Mouse (Mus musculus): Measurements from ENCODE around the gene Coro6.

DNA sequence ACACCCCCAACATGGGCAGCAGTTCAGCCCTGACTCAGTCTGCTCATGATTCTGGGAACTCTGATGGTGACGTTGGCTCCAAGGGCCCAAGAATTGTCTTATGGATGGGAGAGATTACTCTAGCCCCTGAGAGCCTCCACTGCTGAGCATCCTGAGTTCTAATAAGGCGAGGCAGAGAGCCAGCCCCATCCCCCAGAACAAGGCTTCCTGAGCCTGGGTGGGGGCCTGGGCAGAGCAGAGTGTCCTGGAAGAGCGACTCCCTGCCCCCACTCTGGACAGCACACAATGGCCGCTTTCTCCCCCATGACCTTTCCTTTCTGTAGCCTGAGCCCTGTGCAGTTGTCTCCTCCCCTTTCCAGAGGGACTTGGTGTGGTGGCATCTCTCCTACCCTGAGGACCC, 35.6 kb downstream of the Coro6 start:
- TF ChIP-seq POLR2A (IDR thresholded peaks at IDR 0.05; ENCODE audit: insufficient read length, low read depth): no peak
- no peak for TF ChIP-seq MAX (IDR thresholded peaks at IDR 0.05; ENCODE audit: low read depth)
- TF ChIP-seq USF1 (IDR thresholded peaks at IDR 0.05; ENCODE audit: low read depth): no peak
- no peak for TF ChIP-seq CEBPB (IDR thresholded peaks at IDR 0.05; ENCODE audit: insufficient read depth, poor library complexity, severe bottlenecking)
- TF ChIP-seq POLR2AphosphoS2 (IDR thresholded peaks at IDR 0.05; ENCODE audit: insufficient read length, low read depth): no peak
- no peak for TF ChIP-seq TCF3 (IDR thresholded peaks at IDR 0.05; ENCODE audit: insufficient read length, low read depth)
- TF ChIP-seq E2F4 (IDR thresholded peaks at IDR 0.05; ENCODE audit: insufficient read depth): no peak
